Comparison of ENCODE assay signal across 22 mouse cellular contexts in the genomic region with DNA sequence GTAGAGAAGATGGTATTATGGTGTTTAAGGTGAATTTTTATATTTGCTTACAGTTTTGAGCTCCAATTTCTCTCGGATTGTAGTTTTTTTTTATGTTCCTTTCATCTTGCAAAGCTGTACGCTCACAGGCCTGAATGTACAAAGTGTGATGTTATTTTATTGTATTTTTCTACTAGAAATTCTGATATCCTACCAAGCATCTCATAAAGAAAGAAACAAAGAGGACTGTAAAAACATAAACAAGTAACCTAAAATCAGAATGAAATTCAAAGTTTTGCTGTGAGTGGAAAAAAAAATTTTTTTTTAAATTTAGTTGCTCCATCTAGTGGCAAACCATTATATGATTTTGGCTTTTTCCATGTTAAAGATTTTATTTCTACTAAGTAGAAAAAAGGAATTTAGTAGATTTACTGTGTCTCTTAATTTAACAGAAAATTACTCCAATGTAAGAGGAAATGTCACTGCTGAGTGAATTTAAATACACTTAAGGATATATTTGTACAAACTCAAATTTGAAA. TPM values are rescaled to one million over a fixed set of nuclear protein-coding genes. Genes with fewer than 3 reads are reported as not detected.
DNase-seq lines count a peak whose midpoint lies in the region; ATAC-seq and TF ChIP-seq lines count a peak whose summit lies in the region.
"Had no signal": no experiment of that assay in that cellular context is flagged by ENCODE, and none has a peak within 500 bp of the region (broad histone marks: within the 10 kb centered on the region; RNA-seq: fewer than 3 reads in every experiment).

No protein-coding gene starts in this region.

- no peak overlapping the region for H3K4me3 ChIP-seq in hindbrain, postnatal 0 days (ENCODE audit: low read length)
- no peak overlapping the region for H3K4me3 ChIP-seq in hindbrain, embryonic 16.5 days (ENCODE audit: low read length)
- H3K4me3 ChIP-seq in liver, postnatal 0 days (ENCODE audit: low read depth, low read length), result no peak overlapping the region
- no peak overlapping the region for H3K4me3 ChIP-seq in liver, embryonic 12.5 days
- no peak overlapping the region for H3K4me3 ChIP-seq in MEL (ENCODE audit: control insufficient read depth in 1 of 2, insufficient read depth in 1 of 2, low read depth in 2 of 2, low read length in 2 of 2)
- H3K4me3 ChIP-seq: embryonic facial prominence, embryonic 13.5 days; liver, embryonic 15.5 days; myocyte; neural tube, embryonic 15.5 days had no signal

- no peak overlapping the region for H3K9ac ChIP-seq in hindbrain, postnatal 0 days (replicated peaks; ENCODE audit: low read length)
- no peak overlapping the region for H3K9ac ChIP-seq in hindbrain, embryonic 16.5 days (ENCODE audit: low read depth, low read length)
- H3K9ac ChIP-seq in liver, postnatal 0 days (replicated peaks), result no peak overlapping the region
- no peak overlapping the region for H3K9ac ChIP-seq in liver, embryonic 12.5 days
- no peak overlapping the region for H3K9ac ChIP-seq in MEL (ENCODE audit: control insufficient read depth, low read depth, low read length, poor library complexity, severe bottlenecking)
- H3K9ac ChIP-seq: embryonic facial prominence, embryonic 13.5 days; hindbrain, embryonic 14.5 days; liver, embryonic 15.5 days; neural tube, embryonic 15.5 days had no signal

- no peak for ATAC-seq in hindbrain, postnatal 0 days
- ATAC-seq in hindbrain, embryonic 16.5 days, result no peak
- ATAC-seq in liver, postnatal 0 days, result no peak
- no peak for ATAC-seq in liver, embryonic 12.5 days

- H3K36me3 ChIP-seq in hindbrain, postnatal 0 days (ENCODE audit: insufficient read depth, low read length), result no peaks in the 10 kb centered on the region
- no peaks in the 10 kb centered on the region for H3K36me3 ChIP-seq in hindbrain, embryonic 16.5 days (ENCODE audit: control insufficient read depth, insufficient read depth, low read length)
- H3K36me3 ChIP-seq in liver, postnatal 0 days (replicated peaks; ENCODE audit: insufficient read depth, low read length), result no peaks in the 10 kb centered on the region
- no peaks in the 10 kb centered on the region for H3K36me3 ChIP-seq in liver, embryonic 12.5 days
- no peaks in the 10 kb centered on the region for H3K36me3 ChIP-seq in MEL (ENCODE audit: control insufficient read depth in 1 of 2, insufficient read depth in 2 of 2, low read length in 2 of 2)
- H3K36me3 ChIP-seq: embryonic facial prominence, embryonic 13.5 days; liver, embryonic 15.5 days; neural tube, embryonic 15.5 days had no signal

- no peaks in the 10 kb centered on the region for H3K9me3 ChIP-seq in hindbrain, postnatal 0 days (ENCODE audit: low read length)
- H3K9me3 ChIP-seq in hindbrain, embryonic 16.5 days (ENCODE audit: control insufficient read depth, low read length), result no peaks in the 10 kb centered on the region
- no peaks in the 10 kb centered on the region for H3K9me3 ChIP-seq in liver, postnatal 0 days (ENCODE audit: low read length)
- no peaks in the 10 kb centered on the region for H3K9me3 ChIP-seq in liver, embryonic 12.5 days (replicated peaks)
- no peaks in the 10 kb centered on the region for H3K9me3 ChIP-seq in MEL (replicated peaks; ENCODE audit: insufficient read depth, low read length)
- H3K9me3 ChIP-seq: embryonic facial prominence, embryonic 13.5 days; liver, embryonic 15.5 days; neural tube, embryonic 15.5 days had no signal

- peak; percentile 34 for DNase-seq in hindbrain, postnatal 0 days (ENCODE audit: low spot score)
- no peak for DNase-seq in liver, postnatal 0 days
- peak; percentile 35 for DNase-seq in 3T3-L1 (ENCODE audit: low read depth, low spot score)
- peak; percentile 20 for DNase-seq in MEL (ENCODE audit: low read depth, low spot score)
- DNase-seq in T-cell, adult 2 months (ENCODE audit: low spot score), result no peak
- DNase-seq: adrenal gland, postnatal 36 days; cerebellum, adult 11-12 months; cerebellum, postnatal 14 days; gastrocnemius, postnatal 10 days; heart, adult 18-20 months; heart, postnatal 36 days; kidney, adult 11 months; kidney, postnatal 14 days; lung, postnatal 36 days; right cerebral cortex, postnatal 4 days had no signal

- H3K4me2 ChIP-seq in hindbrain, postnatal 0 days (ENCODE audit: low read depth, low read length), result no peak overlapping the region
- H3K4me2 ChIP-seq in hindbrain, embryonic 16.5 days (ENCODE audit: low read length), result no peak overlapping the region
- no peak overlapping the region for H3K4me2 ChIP-seq in liver, postnatal 0 days (ENCODE audit: low read depth, low read length)
- no peak overlapping the region for H3K4me2 ChIP-seq in liver, embryonic 12.5 days
- H3K4me2 ChIP-seq: embryonic facial prominence, embryonic 13.5 days; hindbrain, embryonic 14.5 days; liver, embryonic 15.5 days; neural tube, embryonic 15.5 days had no signal

- no peaks in the 10 kb centered on the region for H3K4me1 ChIP-seq in hindbrain, postnatal 0 days (ENCODE audit: insufficient read depth, low read length)
- H3K4me1 ChIP-seq in hindbrain, embryonic 16.5 days (ENCODE audit: control insufficient read depth, insufficient read depth, low read depth, low read length), result no peaks in the 10 kb centered on the region
- no peaks in the 10 kb centered on the region for H3K4me1 ChIP-seq in liver, postnatal 0 days (ENCODE audit: insufficient read depth)
- H3K4me1 ChIP-seq in liver, embryonic 12.5 days, result 0 out of 2 replicates have a peak, but pooled peaks cover 8% of the 10 kb centered on the region
- no peaks in the 10 kb centered on the region; a peak in 1 of 4 replicates for H3K4me1 ChIP-seq in MEL (ENCODE audit: control insufficient read depth in 1 of 2, insufficient read depth in 2 of 2, low read length in 2 of 2)
- H3K4me1 ChIP-seq: embryonic facial prominence, embryonic 13.5 days; liver, embryonic 15.5 days; neural tube, embryonic 15.5 days had no signal

- H3K27ac ChIP-seq in hindbrain, postnatal 0 days, result no peak overlapping the region
- no peak overlapping the region for H3K27ac ChIP-seq in hindbrain, embryonic 16.5 days (ENCODE audit: low read depth, low read length)
- H3K27ac ChIP-seq in liver, postnatal 0 days (ENCODE audit: low read depth), result no peak overlapping the region
- H3K27ac ChIP-seq in liver, embryonic 12.5 days, result no peak overlapping the region
- no peak overlapping the region for H3K27ac ChIP-seq in MEL (ENCODE audit: control insufficient read depth, low read depth, low read length)
- H3K27ac ChIP-seq: embryonic facial prominence, embryonic 13.5 days; hindbrain, embryonic 14.5 days; liver, embryonic 15.5 days; neural tube, embryonic 15.5 days had no signal

- no peaks in the 10 kb centered on the region for H3K79me2 ChIP-seq in MEL (ENCODE audit: control insufficient read depth, insufficient read depth, low read length, poor library complexity)

- TF ChIP-seq RAD21 in MEL (IDR thresholded peaks at IDR 0.05; ENCODE audit: low read depth, low read length), result peak; percentile 69

- H3K27me3 ChIP-seq in hindbrain, postnatal 0 days (ENCODE audit: insufficient read depth, low read length), result no peaks in the 10 kb centered on the region
- H3K27me3 ChIP-seq in hindbrain, embryonic 16.5 days (replicated peaks; ENCODE audit: control insufficient read depth, insufficient read depth, low read length), result no peaks in the 10 kb centered on the region
- H3K27me3 ChIP-seq in liver, postnatal 0 days (ENCODE audit: insufficient read depth, low read length), result no peaks in the 10 kb centered on the region
- no peaks in the 10 kb centered on the region for H3K27me3 ChIP-seq in liver, embryonic 12.5 days (replicated peaks)
- H3K27me3 ChIP-seq in MEL (ENCODE audit: control insufficient read depth in 1 of 2, insufficient read depth in 2 of 2, low read length in 2 of 2), result no peaks in the 10 kb centered on the region; a peak in 1 of 4 replicates
- H3K27me3 ChIP-seq: embryonic facial prominence, embryonic 13.5 days; liver, embryonic 15.5 days; neural tube, embryonic 15.5 days had no signal

- whole genome bisulfite sequencing in hindbrain, postnatal 0 days, result 80% methylated on average over 2 of the region's 2 CpGs
- WGBS in hindbrain, embryonic 16.5 days, result 88% methylated on average over 2 of the region's 2 CpGs
- 77% methylated on average over 2 of the region's 2 CpGs for WGBS in liver, postnatal 0 days (ENCODE audit: insufficient replicate concordance)
- 67% methylated on average over 2 of the region's 2 CpGs for WGBS in liver, embryonic 12.5 days (ENCODE audit: insufficient replicate concordance)

- TF ChIP-seq CTCF in hindbrain, postnatal 0 days (IDR thresholded peaks at IDR 0.05; ENCODE audit: low read depth), result 0 out of 2 replicates have a peak, but pooled peaks have one; percentile 26
- TF ChIP-seq CTCF in liver, postnatal 0 days (IDR thresholded peaks at IDR 0.05; ENCODE audit: low read depth), result 0 out of 2 replicates have a peak, but pooled peaks have one; percentile 9
- peak in 2 of 3 experiments; percentile 13 to 52; a peak in 3 of 6 replicates for TF ChIP-seq CTCF in MEL (IDR thresholded peaks at IDR 0.05 in 2 of 3, conservative IDR thresholded peaks at IDR 0.05 in 1 of 3; ENCODE audit: control insufficient read depth in 1 of 3, insufficient read depth in 1 of 3, low read depth in 2 of 3, low read length in 3 of 3, poor library complexity in 1 of 3, severe bottlenecking in 1 of 3)

- TF ChIP-seq EP300 in liver, postnatal 0 days (IDR thresholded peaks at IDR 0.05; ENCODE audit: low read depth), result no peak
- no peak for TF ChIP-seq EP300 in MEL (IDR thresholded peaks at IDR 0.05; ENCODE audit: low read depth in 1 of 2, low read length in 2 of 2)

- TF ChIP-seq POLR2A in MEL (IDR thresholded peaks at IDR 0.05; ENCODE audit: control insufficient read depth in 1 of 2, insufficient read depth in 1 of 2, low read depth in 1 of 2, low read length in 2 of 2, poor library complexity in 1 of 2), result no peak

TF ChIP-seq in MEL, 35 proteins besides CTCF, POLR2A, EP300 and RAD21 (continues in another document):
- no peak for TF ChIP-seq GATA1 (IDR thresholded peaks at IDR 0.05; ENCODE audit: low read depth, low read length)
- no peak for TF ChIP-seq KAT2A (conservative IDR thresholded peaks at IDR 0.05; ENCODE audit: low read depth, low read length)
- peak; percentile 77 for TF ChIP-seq ZNF384 (IDR thresholded peaks at IDR 0.05; ENCODE audit: low read depth, low read length)
- no peak for TF ChIP-seq ETS1 (IDR thresholded peaks at IDR 0.05; ENCODE audit: low read depth, low read length)
- no peak for TF ChIP-seq NRF1 (IDR thresholded peaks at IDR 0.05; ENCODE audit: insufficient read depth, low read depth, low read length, poor library complexity, severe bottlenecking)
- TF ChIP-seq CHD1 (IDR thresholded peaks at IDR 0.05; ENCODE audit: low read depth, low read length), result no peak

RNA-seq across cellular contexts. Expression of gene Pkn2, which starts 43.1 kb away (rescaled TPM):
- total RNA-seq in hindbrain, postnatal 0 days (2014; rRNA removed), result 13.9 and 23.6 TPM in 2 replicates
- polyA plus RNA-seq in hindbrain, postnatal 0 days (2015; fragmentation: Nextera tagmentation; extraction: Ambion mirVana), result 25.3 and 26.2 TPM in 2 replicates
- polyA plus RNA-seq in hindbrain, embryonic 16.5 days (2015; fragmentation: Nextera tagmentation; extraction: Ambion mirVana), result 17.5 and 19.1 TPM in 2 replicates
- polyA plus RNA-seq in liver, postnatal 0 days (2015; fragmentation: Nextera tagmentation; extraction: Ambion mirVana), result 26.6 and 30.0 TPM in 2 replicates
- 50.5 and 51.0 TPM in 2 replicates for polyA plus RNA-seq in liver, embryonic 12.5 days (2016; fragmentation: Nextera tagmentation; extraction: Ambion mirVana)
- 33.5 and 38.6 TPM in 2 replicates for total RNA-seq in MEL (2012; rRNA removed)
- polyA plus RNA-seq in MEL (2012; ENCODE audit: insufficient read depth in 1 of 2, insufficient read length in 2 of 2, low read depth in 1 of 2, low replicate concordance in 2 of 2, missing spikeins in 1 of 2), result 10 to 100 TPM; 34.7 to 38.8 TPM

Comparison
In these comparisons a context has a peak if more than half of its experiments do, and no peak if none do; other contexts are left out.
1. DNase-seq: peak in hindbrain, postnatal 0 days (single experiment), 3T3-L1 (single experiment) and MEL (single experiment); none in liver, postnatal 0 days (single experiment) and T-cell, adult 2 months (single experiment).
2. Peak in every context shown above with its lines, with median percentiles within 50 percentile points of each other: CTCF ChIP-seq.